Mouse (Mus musculus): Measurements from ENCODE around the gene Tas1r2.

DNA sequence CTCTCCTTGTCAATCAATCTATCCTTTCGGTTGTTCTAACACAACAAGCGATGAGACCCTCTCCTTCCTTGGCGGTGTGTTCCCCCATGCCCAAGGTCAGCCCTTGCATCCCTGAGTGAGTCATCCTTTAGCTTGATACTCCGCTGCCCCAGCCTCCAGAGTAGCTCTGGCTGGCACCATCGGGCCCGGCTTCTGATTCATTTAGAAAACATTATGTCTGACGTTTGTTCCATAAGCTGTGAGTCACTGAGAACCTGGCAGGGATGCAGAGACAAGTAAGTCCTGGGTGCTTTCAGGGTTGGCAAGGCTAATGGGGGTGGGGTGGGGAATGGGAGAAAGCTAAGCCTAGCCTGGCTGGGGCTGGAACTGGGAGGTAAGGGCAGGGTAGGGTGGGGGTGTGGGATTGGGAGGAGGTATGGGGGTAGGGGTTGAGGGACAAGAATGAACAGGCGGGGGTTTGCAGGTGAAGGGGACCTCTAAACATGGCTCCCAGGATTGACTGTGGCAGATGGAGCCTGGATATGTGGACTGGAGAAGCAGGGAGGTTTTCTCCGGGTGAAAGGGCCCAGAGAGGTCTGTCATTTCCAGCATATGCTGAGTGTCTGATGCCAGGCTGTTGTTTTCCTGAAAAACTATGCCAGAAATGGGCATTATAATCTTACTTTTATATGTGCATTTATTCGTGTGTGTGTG, 63.3 kb downstream of the Tas1r2 start:
- no peak for TF ChIP-seq CTCF (IDR thresholded peaks at IDR 0.05; ENCODE audit: low read depth, low read length)
- TF ChIP-seq POLR2A (IDR thresholded peaks at IDR 0.05; ENCODE audit: extremely low read depth, insufficient read depth, low read length): no peak
